Mouse (Mus musculus): Measurements from ENCODE around the gene Sfxn3.

GRCm38 (mm10) chr19:45045236-45045635 is 2.1 kb upstream of the Sfxn3 start:
- TF ChIP-seq CTCF (IDR thresholded peaks at IDR 0.05; ENCODE audit: control insufficient read depth, insufficient read depth, insufficient read length) = no peak
- no peak for TF ChIP-seq CEBPB (IDR thresholded peaks at IDR 0.05; ENCODE audit: low read depth)
- TF ChIP-seq USF1 (IDR thresholded peaks at IDR 0.05; ENCODE audit: low read depth) = no peak
- TF ChIP-seq MAX (IDR thresholded peaks at IDR 0.05) = no peak
- TF ChIP-seq FOSL1 (IDR thresholded peaks at IDR 0.05; ENCODE audit: insufficient read depth, low read length, poor library complexity, severe bottlenecking) = no peak
